Mouse (Mus musculus) cerebellum, postnatal 10 days (tissue): ENCODE measurements around the gene Nt5c.
"Not testable (repeated sequence)": the region's sequence is repeated elsewhere in the genome, so short reads cannot be mapped to it uniquely, and the experiment has no call there.

Experiments
- DNase-seq, 2 experiments: peaks; one replicate each; pipeline ENCODE4 v3.0.0; 2021; ENCODE audit warnings: mixed read lengths in 2 of 2

The Nt5c gene

GRCm38 (mm10) chr11:115509773-115510506, 18.3 kb upstream of the Nt5c start:
- no peak for DNase-seq

- DNase-seq, result no peak
These were observed 16.4 kb upstream of the Nt5c start for GRCm38 (mm10) chr11:115508061-115508460.

- no peak for DNase-seq
These were observed 14.9 kb upstream of the Nt5c start for GRCm38 (mm10) chr11:115506586-115506985.

- DNase-seq, result no peak
These were observed 11.0 kb upstream of the Nt5c start for GRCm38 (mm10) chr11:115502636-115503035.

- not testable (repeated sequence) for DNase-seq
These were observed 4.9 kb upstream of the Nt5c start for GRCm38 (mm10) chr11:115496559-115496958.

GRCm38 (mm10) chr11:115492387-115492786, 725 bp upstream of the Nt5c start:
- no peak for DNase-seq

GRCm38 (mm10) chr11:115490441-115491355, 964 bp downstream of the Nt5c start:
- peak; percentile 36 to 42 for DNase-seq

- DNase-seq, result no peak
These were observed 3.0 kb downstream of the Nt5c start for GRCm38 (mm10) chr11:115488551-115489104.

- DNase-seq, result peak in 1 of 2 experiments; percentile 40
These were observed 6.5 kb downstream of the Nt5c start for GRCm38 (mm10) chr11:115485155-115485554.

GRCm38 (mm10) chr11:115483726-115484125, 7.9 kb downstream of the Nt5c start:
- DNase-seq, result peak; percentile 87 to 92

- no peak for DNase-seq
These were observed 8.4 kb downstream of the Nt5c start for GRCm38 (mm10) chr11:115483278-115483677.

GRCm38 (mm10) chr11:115481553-115482259, 10.0 kb downstream of the Nt5c start:
- DNase-seq, result no peak

- DNase-seq, result no peak
These were observed 13.2 kb downstream of the Nt5c start for GRCm38 (mm10) chr11:115478296-115478938.

GRCm38 (mm10) chr11:115477388-115477787, 14.3 kb downstream of the Nt5c start:
- not testable (repeated sequence) for DNase-seq

- DNase-seq, result not testable (repeated sequence)
These were observed 15.0 kb downstream of the Nt5c start for GRCm38 (mm10) chr11:115476630-115477029.

GRCm38 (mm10) chr11:115475758-115476237, 15.9 kb downstream of the Nt5c start:
- no peak for DNase-seq

GRCm38 (mm10) chr11:115475025-115475757, 16.5 kb downstream of the Nt5c start, which contains the start of gene Armc7:
Gene Armc7 (plus strand): TSS chr11:115475667.
- peak; percentile 96 to 97 for DNase-seq

- DNase-seq, result peak; percentile 96 to 99
These were observed 17.9 kb downstream of the Nt5c start for GRCm38 (mm10) chr11:115473626-115474275.

- DNase-seq, result no peak
These were observed 19.5 kb downstream of the Nt5c start for GRCm38 (mm10) chr11:115472183-115472582.

- DNase-seq, result no peak
These were observed 24.4 kb downstream of the Nt5c start for GRCm38 (mm10) chr11:115467217-115467618.

GRCm38 (mm10) chr11:115464851-115465250, 26.8 kb downstream of the Nt5c start:
- no peak for DNase-seq
